Mouse (Mus musculus) stomach, postnatal 0 days (tissue): ENCODE results near the gene St3gal5. TPM values are rescaled to one million over a fixed set of nuclear protein-coding genes. Genes with fewer than 3 reads are reported as not detected.

Experiments
- ATAC-seq: fragments of 200-750 bp; cut with Nextera tagmentation; 2 replicates; pipeline ENCODE4 v1.8.0; 2017; ENCODE audit not compliant: low FRiP score, low TSS enrichment
- DNase-seq: peaks from one replicate; pipeline ENCODE4 v3.0.0-alpha.2; 2016; ENCODE audit warnings: low spot score
- H3K27ac ChIP-seq: fragments of 300-500 bp; sonication (generic); replicated peaks from 2 replicates; pipeline ENCODE4 v1.5.1; 2014; ENCODE audit warnings: mild to moderate bottlenecking, control low read depth
- H3K27me3 ChIP-seq: fragments of 300-500 bp; sonication (generic); 2 replicates; pipeline ENCODE4 v1.6.1; 2014; ENCODE audit warnings: low read length; ENCODE audit not compliant: control insufficient read depth, insufficient read depth
- H3K36me3 ChIP-seq: fragments of 300-500 bp; sonication (generic); 2 replicates; pipeline ENCODE4 v1.6.1; 2014; ENCODE audit warnings: low read length, mixed read lengths; ENCODE audit not compliant: control insufficient read depth, insufficient read depth
- H3K4me1 ChIP-seq: fragments of 300-500 bp; sonication (generic); replicated peaks from 2 replicates; pipeline ENCODE4 v1.6.1; 2014; ENCODE audit warnings: antibody characterized with exemption; ENCODE audit not compliant: control insufficient read depth, insufficient read depth
- H3K4me2 ChIP-seq: fragments of 300-500 bp; sonication (generic); replicated peaks from 2 replicates; pipeline ENCODE4 v1.6.1; 2014; ENCODE audit warnings: low read depth, mild to moderate bottlenecking, control low read depth, moderate library complexity
- H3K4me3 ChIP-seq: fragments of 300-500 bp; sonication (generic); 2 replicates; pipeline ENCODE4 v1.5.1; 2014; ENCODE audit warnings: low read depth, low read length, control low read depth
- H3K9ac ChIP-seq: fragments of 300-500 bp; sonication (generic); 2 replicates; pipeline ENCODE4 v1.6.1; 2014; ENCODE audit warnings: mild to moderate bottlenecking, low read length, control low read depth, mixed read lengths
- H3K9me3 ChIP-seq: fragments of 300-500 bp; sonication (generic); 2 replicates; pipeline ENCODE4 v1.6.1; 2016; ENCODE audit warnings: low read length; ENCODE audit not compliant: control insufficient read depth
- CTCF ChIP-seq: IDR thresholded peaks from 2 replicates; pipeline ENCODE4 v1.5.1; 2016; ENCODE audit warnings: antibody characterized with exemption, low read depth, mild to moderate bottlenecking, moderate library complexity
- EP300 ChIP-seq: optimal IDR thresholded peaks from 2 replicates; pipeline ENCODE3; 2016; ENCODE audit warnings: antibody characterized with exemption
- WGBS: fragments of 180-500 bp; shearing (Covaris S2); extraction: QIAGEN DNeasy Blood & Tissue Kit; methylation state at CpG from one replicate; pipeline ENCODE4 v1.1.7; 2014; 5-methylcytosine and 5-hydroxymethylcytosine counted together
- polyA plus RNA-seq: library from polyadenylated mRNA; unstranded; fragments of >200 nt; fragmentation: Nextera tagmentation; extraction: Ambion mirVana; gene quantifications from 2 replicates; pipeline ENCODE4 v1.2.1, GENCODE M21; 2015

The St3gal5 gene
- polyA plus RNA-seq, 1 experiment from 2014 or later = 14.2 TPM

- Histone ChIP-seq H3K4me3 (no peak overlapping the region), H3K9me3 (no peaks in the 10 kb centered on the region), H3K27ac (no peak overlapping the region), H3K36me3 (no peaks in the 10 kb centered on the region), H3K9ac (no peak overlapping the region), H3K4me1 (no peaks in the 10 kb centered on the region), H3K4me2 (no peak overlapping the region), H3K27me3 (no peaks in the 10 kb centered on the region)
- no peak for TF ChIP-seq CTCF
- TF ChIP-seq EP300 = no peak
- DNase-seq (no peak), ATAC-seq (no peak)
- WGBS = 75% methylated on average over 5 of the region's 5 CpGs
These were observed 78.6 kb downstream of the St3gal5 start for GRCm38 (mm10) chr6:72176004-72176403.

- TF ChIP-seq CTCF = no peak
- no peak for TF ChIP-seq EP300
- ATAC-seq (no peak), DNase-seq (no peak)
- no peak overlapping the region for H3K27ac ChIP-seq
- WGBS = 60% methylated on average over 3 of the region's 3 CpGs
- H3K9me3 ChIP-seq = no peaks in the 10 kb centered on the region
- no peak overlapping the region for H3K4me3 ChIP-seq
- no peaks in the 10 kb centered on the region for H3K4me1 ChIP-seq
- no peak overlapping the region for H3K4me2 ChIP-seq
- no peak overlapping the region for H3K9ac ChIP-seq
- no peaks in the 10 kb centered on the region for H3K27me3 ChIP-seq
- no peaks in the 10 kb centered on the region for H3K36me3 ChIP-seq
These were observed 80.0 kb downstream of the St3gal5 start for GRCm38 (mm10) chr6:72177417-72177816.

- Histone ChIP-seq H3K27me3 (no peaks in the 10 kb centered on the region), H3K4me3 (no peak overlapping the region), H3K4me1 (no peaks in the 10 kb centered on the region), H3K9me3 (no peaks in the 10 kb centered on the region), H3K36me3 (no peaks in the 10 kb centered on the region), H3K4me2 (no peak overlapping the region), H3K27ac (no peak overlapping the region), H3K9ac (no peak overlapping the region)
- DNase-seq (no peak), ATAC-seq (no peak)
- WGBS = 79% methylated on average over 3 of the region's 3 CpGs
- TF ChIP-seq EP300 = no peak
- TF ChIP-seq CTCF = no peak
These were observed 81.6 kb downstream of the St3gal5 start for GRCm38 (mm10) chr6:72179006-72179405.

GRCm38 (mm10) chr6:72179562-72180502 lies 82.4 kb downstream of the St3gal5 start:
- no peaks in the 10 kb centered on the region for H3K4me1 ChIP-seq
- TF ChIP-seq CTCF (no peak), EP300 (no peak)
- no peaks in the 10 kb centered on the region for H3K9me3 ChIP-seq
- H3K9ac ChIP-seq = no peak overlapping the region
- no peak overlapping the region for H3K4me3 ChIP-seq
- no peak overlapping the region for H3K27ac ChIP-seq
- no peaks in the 10 kb centered on the region for H3K27me3 ChIP-seq
- whole genome bisulfite sequencing = 45% methylated on average over 12 of the region's 12 CpGs
- H3K36me3 ChIP-seq = no peaks in the 10 kb centered on the region
- no peak overlapping the region for H3K4me2 ChIP-seq
- ATAC-seq (peak; percentile 76), DNase-seq (peak; percentile 45)

- 83% methylated on average over 5 of the region's 5 CpGs for WGBS
- H3K27ac ChIP-seq = no peak overlapping the region
- no peak for DNase-seq
- H3K9ac ChIP-seq = no peak overlapping the region
- no peak for ATAC-seq
- no peaks in the 10 kb centered on the region for H3K27me3 ChIP-seq
- TF ChIP-seq CTCF = no peak
- H3K4me2 ChIP-seq = no peak overlapping the region
- no peaks in the 10 kb centered on the region for H3K9me3 ChIP-seq
- H3K36me3 ChIP-seq = no peaks in the 10 kb centered on the region
- H3K4me3 ChIP-seq = no peak overlapping the region
- H3K4me1 ChIP-seq = peaks cover 6% of the 10 kb centered on the region; the same call in 1 of the 2 replicates
These were observed 87.2 kb downstream of the St3gal5 start for GRCm38 (mm10) chr6:72184576-72184975.

- H3K4me1 ChIP-seq = peaks cover 6% of the 10 kb centered on the region; the same call in 1 of the 2 replicates
- peak; percentile 83 for DNase-seq
- no peak overlapping the region for H3K9ac ChIP-seq
- TF ChIP-seq CTCF (peak; percentile 98), EP300 (no peak)
- peak; percentile 61 for ATAC-seq
- no peak overlapping the region for H3K27ac ChIP-seq
- H3K36me3 ChIP-seq = no peaks in the 10 kb centered on the region
- no peak overlapping the region for H3K4me3 ChIP-seq
- H3K9me3 ChIP-seq = no peaks in the 10 kb centered on the region
- WGBS = 5% methylated on average over 6 of the region's 6 CpGs
- H3K4me2 ChIP-seq = no peak overlapping the region
- no peaks in the 10 kb centered on the region for H3K27me3 ChIP-seq
These were observed 88.6 kb downstream of the St3gal5 start for GRCm38 (mm10) chr6:72185893-72186490.
